Mouse (Mus musculus) left cerebral cortex, postnatal 14 days (tissue): ENCODE data around the gene Gh. TPM values are rescaled to one million over a fixed set of nuclear protein-coding genes. Genes with fewer than 3 reads are reported as not detected.

ENCODE experiments used
- DNase-seq, 2 experiments: peaks; one replicate each; pipeline ENCODE4 v3.0.0; 2021 to 2022; ENCODE audit warnings: low spot score in 2 of 2, mixed read lengths in 1 of 2
- intact Hi-C: fragments of 180-260 bp; cut with DNase I; formaldehyde crosslinking; loops from one replicate; pipeline ENCODE4 v1.15.1; 2025
- total RNA-seq, 2 experiments: library from RNA; stranded (reverse); gene quantifications; 2 replicates each; pipeline ENCODE4 v1.2.3; 2021

The Gh gene
- total RNA-seq, 2 experiments from 2014 or later, result not detected

- DNase-seq, result no peak
- intact Hi-C loops, result loop anchor here (10.0 kb wide), 1 partner anchor 342 kb away; the partner anchor contains the start of gene Tex2
These were observed 28.4 kb downstream of the Gh start for GRCm38 (mm10) chr11:106273311-106273684.

GRCm38 (mm10) chr11:106272644-106273310 is 28.9 kb downstream of the Gh start, which contains the start of gene Smarcd2:
Gene Smarcd2, minus strand, starts transcription at chr11:106272972.
- DNase-seq, result peak; percentile 98 to 99
- intact Hi-C loops, result loop anchor here (10.0 kb wide), 1 partner anchor 342 kb away; the partner anchor contains the start of gene Tex2

- DNase-seq, result no peak
- intact Hi-C loops, result loop anchor here (10.0 kb wide), 1 partner anchor 343 kb away; the partner anchor contains the start of gene Tex2
These were observed 29.6 kb downstream of the Gh start for GRCm38 (mm10) chr11:106271794-106272643.

GRCm38 (mm10) chr11:106271131-106271793 is 30.4 kb downstream of the Gh start:
- intact Hi-C loops, result loop anchor here (10.0 kb wide), 1 partner anchor 344 kb away; the partner anchor contains the start of gene Tex2
- no peak for DNase-seq

GRCm38 (mm10) chr11:106269060-106269431 is 32.6 kb downstream of the Gh start:
- intact Hi-C loops, result no loop called here
- DNase-seq, result no peak

- DNase-seq, result peak; percentile 48 to 69
- intact Hi-C loops, result no loop called here
These were observed 33.2 kb downstream of the Gh start for GRCm38 (mm10) chr11:106268326-106269059.

GRCm38 (mm10) chr11:106267871-106268270 is 33.8 kb downstream of the Gh start:
- no peak for DNase-seq
- intact Hi-C loops, result no loop called here

GRCm38 (mm10) chr11:106267311-106267852 is 34.3 kb downstream of the Gh start:
- intact Hi-C loops, result no loop called here
- no peak for DNase-seq

GRCm38 (mm10) chr11:106266431-106266830 is 35.2 kb downstream of the Gh start:
- intact Hi-C loops, result no loop called here
- no peak for DNase-seq

GRCm38 (mm10) chr11:106265570-106265969 is 36.1 kb downstream of the Gh start:
- intact Hi-C loops, result no loop called here

GRCm38 (mm10) chr11:106264988-106265387 is 36.7 kb downstream of the Gh start:
- no peak for DNase-seq
- intact Hi-C loops, result no loop called here

More at GRCm38 (mm10) chr11:106265570-106265969, 36.1 kb downstream of the Gh start:
- DNase-seq, result no peak

GRCm38 (mm10) chr11:106263963-106264362 is 37.7 kb downstream of the Gh start:
- DNase-seq, result no peak

GRCm38 (mm10) chr11:106260826-106261450 is 40.7 kb downstream of the Gh start:
- intact Hi-C loops, result no loop called here
- no peak for DNase-seq

More at GRCm38 (mm10) chr11:106263963-106264362, 37.7 kb downstream of the Gh start:
- intact Hi-C loops, result no loop called here

GRCm38 (mm10) chr11:106256775-106257174 is 44.9 kb downstream of the Gh start:
- intact Hi-C loops, result loop anchor here (2.0 to 10.0 kb wide), 3 partner anchors 39 to 528 kb away; partner anchors contain the start of genes Ccdc47, Cep95, Ddx42 and Ddx5

GRCm38 (mm10) chr11:106255685-106256451 is 45.8 kb downstream of the Gh start, which contains the start of the genes Ftsj3 and Psmc5:
Gene Ftsj3, minus strand, starts transcription at chr11:106256079.
Gene Psmc5, plus strand, starts transcription at chr11:106256154.
- intact Hi-C loops, result loop anchor here (2.0 to 10.0 kb wide), 3 partner anchors 39 to 529 kb away; partner anchors contain the start of genes Ccdc47, Cep95, Ddx42 and Ddx5
- DNase-seq, result peak; percentile 98

More at GRCm38 (mm10) chr11:106256775-106257174, 44.9 kb downstream of the Gh start:
- no peak for DNase-seq

GRCm38 (mm10) chr11:106255174-106255573 is 46.5 kb downstream of the Gh start:
- intact Hi-C loops, result loop anchor here (5.0 to 10.0 kb wide), 2 partner anchors 38 to 530 kb away; partner anchors contain the start of genes Ccdc47, Cep95, Ddx42 and Ddx5
- DNase-seq, result no peak

GRCm38 (mm10) chr11:106254767-106255166 is 46.9 kb downstream of the Gh start:
- intact Hi-C loops, result loop anchor here (5.0 to 10.0 kb wide), 2 partner anchors 37 to 530 kb away; partner anchors contain the start of genes Ccdc47, Cep95, Ddx42 and Ddx5
- DNase-seq, result no peak
